Mouse (Mus musculus): ENCODE data around the gene Tspyl1.

DNA sequence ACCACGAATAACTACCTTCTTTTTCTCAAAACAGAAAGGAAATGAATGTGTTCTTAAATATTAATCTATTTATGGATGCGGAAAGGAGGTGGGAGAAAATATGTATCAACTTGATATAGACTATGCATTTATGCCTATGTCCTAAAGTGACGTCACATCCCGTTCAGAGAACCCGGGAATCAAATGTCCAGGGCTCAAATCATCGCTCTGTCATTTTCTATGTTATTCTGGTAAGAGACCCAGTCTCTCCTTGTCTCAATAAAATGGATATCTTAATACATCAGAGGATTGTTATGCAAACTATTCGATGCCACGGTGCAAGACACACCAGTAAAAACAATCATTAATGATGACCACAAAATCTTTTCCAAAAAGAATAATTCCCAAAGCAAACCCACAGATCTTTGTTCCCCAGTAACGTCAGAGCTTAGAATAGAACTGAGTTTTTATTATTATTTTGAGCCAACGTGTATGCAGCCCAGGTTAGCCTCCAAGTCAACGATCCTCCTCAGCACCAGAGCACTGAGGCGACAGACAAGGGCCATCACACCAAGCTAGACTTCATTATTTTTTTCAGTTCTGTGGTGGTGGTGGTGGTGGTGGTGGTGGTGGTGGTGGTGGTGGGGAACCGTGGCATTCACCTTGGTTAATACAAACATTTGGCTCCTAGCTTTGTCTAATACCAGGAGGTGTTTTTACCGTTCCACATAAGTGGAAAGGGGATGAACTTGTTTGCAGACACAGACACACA, 604 bp upstream of the Tspyl1 start:
- TF ChIP-seq TAL1 (IDR thresholded peaks at IDR 0.05; ENCODE audit: low read length) (no peak), GATA1 (IDR thresholded peaks at IDR 0.05; ENCODE audit: low read length) (no peak)
